Mouse (Mus musculus): ENCODE data around the gene Dnah5. TPM values are rescaled to one million over a fixed set of nuclear protein-coding genes. Genes with fewer than 3 reads are reported as not detected.
"Not testable (repeated sequence)": the region's sequence is repeated elsewhere in the genome, so short reads cannot be mapped to it uniquely, and the experiment has no call there.

The Dnah5 gene
- polyA plus RNA-seq, 1 experiment from 2014 or later = 0.09 TPM

GRCm38 (mm10) chr15:28404630-28405029, 201.1 kb downstream of the Dnah5 start:
- WGBS = 83% methylated on average over 3 of the region's 3 CpGs
- DNase-seq (ENCODE audit: low spot score) = no peak
- Histone ChIP-seq H3K27ac (no peak overlapping the region), H3K4me1 (replicated peaks) (no peaks in the 10 kb centered on the region), H3K27me3 (ENCODE audit: insufficient read depth, poor library complexity, severe bottlenecking) (no peaks in the 10 kb centered on the region), H3K36me3 (no peaks in the 10 kb centered on the region), H3K9me3 (no peaks in the 10 kb centered on the region), H3K4me3 (no peak overlapping the region)

DNA sequence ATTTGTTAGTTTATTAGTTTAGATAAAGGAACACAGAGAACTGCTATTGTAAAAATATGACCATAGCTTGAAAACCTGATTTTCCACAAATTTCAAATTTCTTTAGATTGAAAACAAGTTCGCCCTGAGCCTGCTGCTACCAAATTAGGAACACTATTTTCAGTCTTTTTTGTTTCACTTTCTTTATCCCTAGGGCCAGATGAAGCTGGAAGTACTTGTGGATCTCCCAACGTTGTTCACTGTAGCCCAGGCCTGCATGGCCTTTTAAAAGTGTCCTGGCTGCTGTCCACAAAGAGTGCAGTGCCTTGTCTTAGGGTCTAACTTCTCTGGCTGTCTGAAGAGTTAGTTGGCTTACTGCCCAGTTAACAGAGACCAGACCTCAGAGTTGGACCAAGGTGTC, 201.6 kb downstream of the Dnah5 start:
- no peaks in the 10 kb centered on the region for H3K27me3 ChIP-seq (ENCODE audit: insufficient read depth, poor library complexity, severe bottlenecking)
- no peaks in the 10 kb centered on the region for H3K9me3 ChIP-seq
- no peak overlapping the region for H3K4me3 ChIP-seq
- 68% methylated on average over 2 of the region's 2 CpGs for WGBS
- H3K36me3 ChIP-seq = no peaks in the 10 kb centered on the region
- no peaks in the 10 kb centered on the region for H3K4me1 ChIP-seq (replicated peaks)
- no peak overlapping the region for H3K27ac ChIP-seq
- DNase-seq (ENCODE audit: low spot score) = no peak

DNA sequence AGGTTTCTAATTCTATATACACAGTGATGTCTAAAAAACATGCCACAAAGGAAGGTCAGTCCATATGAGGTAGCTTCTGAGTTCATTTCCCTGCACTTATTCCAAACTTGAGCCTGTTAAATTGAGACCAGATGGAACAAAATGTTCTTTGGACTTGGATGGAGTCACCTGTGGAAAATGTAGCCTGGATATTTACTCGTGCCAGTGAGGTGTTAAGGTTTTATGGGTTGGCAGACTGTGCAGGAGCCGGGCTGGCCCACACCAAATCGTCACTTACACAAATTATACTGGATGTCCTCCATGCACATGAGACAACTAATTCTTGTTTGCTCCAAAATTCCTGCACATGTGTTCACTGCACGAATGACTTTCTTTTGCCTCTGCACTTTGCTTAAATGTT, 236.2 kb downstream of the Dnah5 start:
- no peaks in the 10 kb centered on the region for H3K27me3 ChIP-seq (ENCODE audit: insufficient read depth, poor library complexity, severe bottlenecking)
- no peak for DNase-seq (ENCODE audit: low spot score)
- no peaks in the 10 kb centered on the region for H3K4me1 ChIP-seq (replicated peaks)
- H3K27ac ChIP-seq = no peak overlapping the region
- no peaks in the 10 kb centered on the region for H3K9me3 ChIP-seq
- H3K36me3 ChIP-seq = no peaks in the 10 kb centered on the region
- WGBS = 89% methylated on average over 4 of the region's 4 CpGs
- H3K4me3 ChIP-seq = no peak overlapping the region

- Histone ChIP-seq H3K27ac (no peak overlapping the region), H3K4me1 (replicated peaks) (no peaks in the 10 kb centered on the region), H3K9me3 (no peaks in the 10 kb centered on the region), H3K36me3 (no peaks in the 10 kb centered on the region), H3K27me3 (ENCODE audit: insufficient read depth, poor library complexity, severe bottlenecking) (no peaks in the 10 kb centered on the region), H3K4me3 (no peak overlapping the region)
- no peak for DNase-seq (ENCODE audit: low spot score)
- 95% methylated on average over 4 of the region's 4 CpGs for WGBS
Measured at GRCm38 (mm10) chr15:28444494-28444893, 240.9 kb downstream of the Dnah5 start.

GRCm38 (mm10) chr15:28461091-28461778, 257.7 kb downstream of the Dnah5 start:
- 91% methylated on average over 2 of the region's 2 CpGs for WGBS
- not testable (repeated sequence) for H3K4me1 ChIP-seq (replicated peaks); H3K36me3 ChIP-seq; H3K27me3 ChIP-seq (ENCODE audit: insufficient read depth, poor library complexity, severe bottlenecking); H3K9me3 ChIP-seq; H3K4me3 ChIP-seq; DNase-seq (ENCODE audit: low spot score); H3K27ac ChIP-seq

GRCm38 (mm10) chr15:28466591-28467247, 263.2 kb downstream of the Dnah5 start:
- Histone ChIP-seq H3K36me3 (no peaks in the 10 kb centered on the region), H3K27me3 (ENCODE audit: insufficient read depth, poor library complexity, severe bottlenecking) (no peaks in the 10 kb centered on the region), H3K27ac (no peak overlapping the region), H3K4me1 (replicated peaks) (no peaks in the 10 kb centered on the region), H3K9me3 (no peaks in the 10 kb centered on the region), H3K4me3 (no peak overlapping the region)
- no peak for DNase-seq (ENCODE audit: low spot score)
- WGBS = 96% methylated on average over 3 of the region's 3 CpGs

DNA sequence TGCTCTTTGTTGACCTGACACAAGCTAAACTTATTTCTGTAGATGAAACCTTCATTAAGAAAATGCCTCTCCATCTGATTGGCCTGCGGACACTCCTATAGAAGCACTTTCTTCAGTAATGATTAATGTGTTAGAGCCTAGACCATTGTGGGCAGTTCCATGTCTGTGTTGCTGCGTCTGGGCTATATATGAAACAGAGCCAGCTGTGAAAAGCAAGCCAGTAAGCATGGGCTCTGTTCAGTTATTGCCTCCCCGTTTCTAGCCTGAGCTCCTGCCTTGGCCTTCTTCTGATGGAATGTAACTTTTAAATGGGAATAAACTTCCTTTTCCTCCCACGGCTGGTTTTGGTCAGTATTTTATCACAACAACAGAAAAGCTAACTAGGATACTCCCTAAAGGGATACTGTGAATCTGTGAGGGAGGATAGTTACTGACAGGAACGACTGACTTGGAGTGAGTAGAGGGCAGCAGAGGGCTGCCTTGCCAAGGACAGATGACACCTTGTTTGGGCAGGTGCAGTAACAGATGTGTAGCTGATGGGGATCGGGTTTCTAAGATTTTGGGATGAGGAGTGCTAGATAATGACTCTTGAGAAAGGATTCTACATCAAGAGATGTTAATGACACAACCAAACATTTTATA, 270.3 kb downstream of the Dnah5 start:
- 71% methylated on average over 6 of the region's 6 CpGs for WGBS
- H3K27ac ChIP-seq = no peak overlapping the region
- H3K27me3 ChIP-seq (ENCODE audit: insufficient read depth, poor library complexity, severe bottlenecking) = no peaks in the 10 kb centered on the region
- no peaks in the 10 kb centered on the region for H3K36me3 ChIP-seq
- no peaks in the 10 kb centered on the region for H3K9me3 ChIP-seq
- no peak overlapping the region for H3K4me3 ChIP-seq
- H3K4me1 ChIP-seq (replicated peaks) = no peaks in the 10 kb centered on the region
- DNase-seq (ENCODE audit: low spot score) = no peak

- 69% methylated on average over 4 of the region's 4 CpGs for WGBS
Measured at GRCm38 (mm10) chr15:28502820-28503219, 299.3 kb downstream of the Dnah5 start.

DNA sequence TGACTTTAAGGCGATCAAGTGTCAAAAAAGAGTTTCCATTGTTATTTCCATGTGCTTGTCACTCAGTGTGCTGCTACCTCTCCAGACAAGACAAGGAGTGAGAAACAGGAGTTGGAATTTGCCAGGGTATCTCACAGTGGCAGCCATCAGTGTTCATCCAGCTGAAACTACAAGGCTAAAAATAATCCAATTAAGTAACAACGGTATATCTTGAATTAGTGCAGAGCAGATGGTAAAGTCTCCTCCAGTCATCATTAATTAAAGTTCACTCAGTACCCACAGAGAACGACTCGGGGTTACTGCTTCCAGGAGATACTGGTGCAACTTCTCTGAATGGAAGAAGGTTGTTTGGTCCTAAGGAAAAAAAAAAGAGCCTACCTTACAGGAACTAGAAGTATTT, 311.6 kb downstream of the Dnah5 start:
- H3K36me3 ChIP-seq = no peaks in the 10 kb centered on the region
- H3K4me3 ChIP-seq = no peak overlapping the region
- H3K27me3 ChIP-seq (ENCODE audit: insufficient read depth, poor library complexity, severe bottlenecking) = no peaks in the 10 kb centered on the region
- H3K9me3 ChIP-seq = no peaks in the 10 kb centered on the region
- no peak overlapping the region for H3K27ac ChIP-seq
- 83% methylated on average over 4 of the region's 4 CpGs for WGBS
- no peak for DNase-seq (ENCODE audit: low spot score)
- H3K4me1 ChIP-seq (replicated peaks) = no peaks in the 10 kb centered on the region

More at GRCm38 (mm10) chr15:28502820-28503219, 299.3 kb downstream of the Dnah5 start:
- no peak for DNase-seq (ENCODE audit: low spot score)
- H3K4me3 ChIP-seq = no peak overlapping the region
- no peaks in the 10 kb centered on the region for H3K9me3 ChIP-seq
- no peak overlapping the region for H3K27ac ChIP-seq
- no peaks in the 10 kb centered on the region for H3K4me1 ChIP-seq (replicated peaks)
- no peaks in the 10 kb centered on the region for H3K27me3 ChIP-seq (ENCODE audit: insufficient read depth, poor library complexity, severe bottlenecking)
- H3K36me3 ChIP-seq = no peaks in the 10 kb centered on the region

Other genes with a start within 250 kb of the Dnah5 start
- 25.3 and 25.5 TPM in 2 replicates for gene Trio, start 177.9 kb upstream of the Dnah5 start, polyA plus RNA-seq (2016; fragmentation: Nextera tagmentation; extraction: Ambion mirVana)